Mouse (Mus musculus): ENCODE measurements around the gene Pwp2.

DNA sequence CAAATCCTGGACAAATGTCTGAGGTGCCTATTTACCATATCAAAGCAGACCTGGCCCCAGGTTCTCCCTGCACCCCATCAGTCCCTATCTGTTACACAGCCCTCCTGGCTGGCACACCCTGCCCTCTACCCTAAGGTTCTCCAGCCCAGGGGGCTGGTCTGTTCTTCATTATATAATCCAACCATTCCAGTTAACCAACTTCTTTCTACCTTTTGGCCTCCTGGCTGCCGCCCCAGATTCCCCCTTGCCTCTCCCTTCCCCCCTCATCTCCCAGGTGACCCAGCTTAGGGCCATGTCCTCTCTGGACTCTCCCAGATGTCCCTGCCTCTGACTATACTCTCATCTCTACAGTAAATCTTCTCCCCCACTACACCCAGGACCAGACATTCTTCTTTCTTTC is 57.0 kb downstream of the Pwp2 start:
- TF ChIP-seq CTCF (IDR thresholded peaks at IDR 0.05) (no peak), EP300 (IDR thresholded peaks at IDR 0.05) (no peak)

Measured in lung, postnatal 0 days (tissue).